8 mouse cellular contexts compared by ENCODE assay signal in the genomic region with DNA sequence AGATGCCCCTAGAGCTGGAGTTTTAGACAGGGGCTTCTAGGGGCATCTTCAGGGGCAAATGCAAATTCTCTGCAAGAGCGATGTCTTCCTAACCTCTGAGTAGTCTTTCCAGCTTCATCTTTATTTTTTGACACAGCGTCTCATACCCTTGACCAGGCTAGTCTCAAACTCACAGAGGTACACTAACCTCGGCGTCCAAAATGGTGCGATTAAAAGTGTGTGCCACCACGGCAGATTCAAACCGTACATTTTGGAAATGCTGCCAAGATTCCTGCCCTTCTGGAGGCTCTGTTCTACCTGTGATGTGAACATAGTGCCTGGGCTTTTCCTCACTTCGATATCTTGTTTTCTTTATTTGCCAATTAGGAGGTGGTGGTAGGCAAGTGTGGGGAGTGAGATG. TPM values are rescaled to one million over a fixed set of nuclear protein-coding genes. Genes with fewer than 3 reads are reported as not detected.
DNase-seq lines count a peak whose midpoint lies in the region; ATAC-seq lines count a peak whose summit lies in the region.
"Had no signal": no experiment of that assay in that cellular context is flagged by ENCODE, and none has a peak within 500 bp of the region (broad histone marks: within the 10 kb centered on the region; RNA-seq: fewer than 3 reads in every experiment).

No protein-coding gene starts in this region.

- H3K9me3 ChIP-seq in limb, embryonic 11.5 days (ENCODE audit: control insufficient read depth, low read length): peaks cover 4% of the 10 kb centered on the region; the same call in 1 of the 2 replicates
- H3K9me3 ChIP-seq in limb, embryonic 10.5 days (replicated peaks): peaks cover 9% of the 10 kb centered on the region; the same call in 1 of the 2 replicates
- H3K9me3 ChIP-seq in forebrain, embryonic 12.5 days: peaks cover 11% of the 10 kb centered on the region
- 0 out of 2 replicates have a peak, but pooled peaks cover 8% of the 10 kb centered on the region for H3K9me3 ChIP-seq in intestine, embryonic 16.5 days (ENCODE audit: control insufficient read depth, low read length)
- H3K9me3 ChIP-seq in neural tube, embryonic 13.5 days: no peaks in the 10 kb centered on the region

- WGBS in limb, embryonic 11.5 days: 94% methylated on average over 8 of the region's 8 CpGs
- 90% methylated on average over 8 of the region's 8 CpGs for WGBS in limb, embryonic 10.5 days
- WGBS in forebrain, embryonic 12.5 days: 92% methylated on average over 8 of the region's 8 CpGs
- 93% methylated on average over 8 of the region's 8 CpGs for WGBS in intestine, embryonic 16.5 days
- WGBS in neural tube, embryonic 13.5 days: 91% methylated on average over 8 of the region's 8 CpGs

- no peak overlapping the region for H3K27ac ChIP-seq in limb, embryonic 11.5 days (replicated peaks; ENCODE audit: low read depth, low read length)
- H3K27ac ChIP-seq in limb, embryonic 10.5 days: no peak overlapping the region
- no peak overlapping the region for H3K27ac ChIP-seq in forebrain, embryonic 12.5 days
- H3K27ac ChIP-seq in intestine, embryonic 16.5 days (ENCODE audit: low read length): no peak overlapping the region
- no peak overlapping the region for H3K27ac ChIP-seq in neural tube, embryonic 13.5 days (replicated peaks)

- H3K4me2 ChIP-seq in limb, embryonic 11.5 days (ENCODE audit: low read depth, severe bottlenecking): no peak overlapping the region
- no peak overlapping the region for H3K4me2 ChIP-seq in forebrain, embryonic 12.5 days
- no peak overlapping the region for H3K4me2 ChIP-seq in intestine, embryonic 16.5 days (ENCODE audit: low read depth, low read length)
- peak overlapping the region; percentile 84; the same call in 1 of the 2 replicates for H3K4me2 ChIP-seq in neural tube, embryonic 13.5 days

- DNase-seq in limb, embryonic 11.5 days (ENCODE audit: low spot score): no peak
- DNase-seq in limb, embryonic 10.5 days (ENCODE audit: low spot score): no peak
- DNase-seq in adipocyte (ENCODE audit: low spot score): no peak
- DNase-seq in left cerebral cortex, postnatal 10 days (ENCODE audit: extremely low spot score in 1 of 2, low spot score in 2 of 2): no peak

- peak; percentile 4; the same call in 1 of the 2 replicates for ATAC-seq in limb, embryonic 11.5 days (ENCODE audit: insufficient number of reproducible peaks, low FRiP score, low TSS enrichment, low read depth)
- peak; percentile 28; the same call in 1 of the 2 replicates for ATAC-seq in forebrain, embryonic 12.5 days (ENCODE audit: low FRiP score)
- ATAC-seq in intestine, embryonic 16.5 days: peak; percentile 29
- peak; percentile 20 for ATAC-seq in neural tube, embryonic 13.5 days (ENCODE audit: low read depth)

- H3K4me3 ChIP-seq in limb, embryonic 11.5 days (ENCODE audit: low read depth, low read length): no peak overlapping the region
- no peak overlapping the region for H3K4me3 ChIP-seq in limb, embryonic 10.5 days
- 0 out of 2 replicates have a peak overlapping the region, but pooled peaks have one; percentile 74 for H3K4me3 ChIP-seq in forebrain, embryonic 12.5 days (replicated peaks)
- no peak overlapping the region for H3K4me3 ChIP-seq in intestine, embryonic 16.5 days (ENCODE audit: low read length)
- no peak overlapping the region for H3K4me3 ChIP-seq in neural tube, embryonic 13.5 days

- intact Hi-C loops in left cerebral cortex, postnatal 10 days (cut with DNase I): no loop called here

- no peak overlapping the region for H3K9ac ChIP-seq in limb, embryonic 11.5 days (ENCODE audit: low read length)
- no peak overlapping the region for H3K9ac ChIP-seq in forebrain, embryonic 12.5 days
- H3K9ac ChIP-seq in intestine, embryonic 16.5 days (ENCODE audit: low read depth, low read length): no peak overlapping the region
- H3K9ac ChIP-seq in neural tube, embryonic 13.5 days: no peak overlapping the region

- peaks cover 6% of the 10 kb centered on the region; the same call in 1 of the 2 replicates for H3K4me1 ChIP-seq in limb, embryonic 11.5 days (ENCODE audit: control insufficient read depth, insufficient read depth, low read length)
- H3K4me1 ChIP-seq in limb, embryonic 10.5 days: peaks cover 16% of the 10 kb centered on the region
- peaks cover 20% of the 10 kb centered on the region for H3K4me1 ChIP-seq in forebrain, embryonic 12.5 days
- peaks cover 16% of the 10 kb centered on the region for H3K4me1 ChIP-seq in intestine, embryonic 16.5 days (ENCODE audit: control insufficient read depth, insufficient read depth, low read length)
- H3K4me1 ChIP-seq in neural tube, embryonic 13.5 days (replicated peaks): peaks cover 26% of the 10 kb centered on the region

- H3K27me3 ChIP-seq in limb, embryonic 11.5 days (ENCODE audit: control insufficient read depth, insufficient read depth, low read length): no peaks in the 10 kb centered on the region
- peaks cover 6% of the 10 kb centered on the region; the same call in 1 of the 2 replicates for H3K27me3 ChIP-seq in limb, embryonic 10.5 days (ENCODE audit: low read depth, poor library complexity, severe bottlenecking)
- H3K27me3 ChIP-seq in forebrain, embryonic 12.5 days: peaks cover 12% of the 10 kb centered on the region
- H3K27me3 ChIP-seq in intestine, embryonic 16.5 days (replicated peaks; ENCODE audit: control insufficient read depth, insufficient read depth, low read length): no peaks in the 10 kb centered on the region
- H3K27me3 ChIP-seq in neural tube, embryonic 13.5 days: 0 out of 2 replicates have a peak, but pooled peaks cover 4% of the 10 kb centered on the region

- H3K36me3 ChIP-seq in limb, embryonic 11.5 days (ENCODE audit: control insufficient read depth, insufficient read depth, low read length): no peaks in the 10 kb centered on the region
- peaks cover 13% of the 10 kb centered on the region for H3K36me3 ChIP-seq in limb, embryonic 10.5 days
- H3K36me3 ChIP-seq in forebrain, embryonic 12.5 days (replicated peaks): no peaks in the 10 kb centered on the region
- no peaks in the 10 kb centered on the region for H3K36me3 ChIP-seq in intestine, embryonic 16.5 days (ENCODE audit: control insufficient read depth, insufficient read depth, low read length)
- no peaks in the 10 kb centered on the region for H3K36me3 ChIP-seq in neural tube, embryonic 13.5 days

RNA-seq across cellular contexts. Expression of a gene that starts 0.6 kb away (rescaled TPM):
- 9.3 and 9.8 TPM in 2 replicates for polyA plus RNA-seq in limb, embryonic 11.5 days (2014; fragmentation: Nextera tagmentation; extraction: Ambion mirVana)
- 15.2 and 19.6 TPM in 2 replicates for polyA plus RNA-seq in limb, embryonic 10.5 days (2016; fragmentation: Nextera tagmentation; extraction: Ambion mirVana)
- 18.4 and 23.1 TPM in 2 replicates for polyA plus RNA-seq in forebrain, embryonic 12.5 days (2016; fragmentation: Nextera tagmentation; extraction: Ambion mirVana)
- polyA plus RNA-seq in intestine, embryonic 16.5 days (2015; fragmentation: Nextera tagmentation; extraction: Ambion mirVana): 10.8 and 11.0 TPM in 2 replicates
- 17.7 and 18.1 TPM in 2 replicates for polyA plus RNA-seq in neural tube, embryonic 13.5 days (2015; fragmentation: Nextera tagmentation; extraction: Ambion mirVana)
- total RNA-seq in left cerebral cortex, postnatal 10 days (2021): 10 to 100 TPM; 13.0 to 13.6 TPM

RNA-seq across cellular contexts. Expression of a gene that starts 0.9 kb away (rescaled TPM):
- polyA plus RNA-seq in limb, embryonic 11.5 days (2014; fragmentation: Nextera tagmentation; extraction: Ambion mirVana): 1.8 and 2.0 TPM in 2 replicates
- 1.1 and 2.2 TPM in 2 replicates for polyA plus RNA-seq in limb, embryonic 10.5 days (2016; fragmentation: Nextera tagmentation; extraction: Ambion mirVana)
- 1.1 and 1.8 TPM in 2 replicates for polyA plus RNA-seq in forebrain, embryonic 12.5 days (2016; fragmentation: Nextera tagmentation; extraction: Ambion mirVana)
- 1.5 and 2.1 TPM in 2 replicates for polyA plus RNA-seq in intestine, embryonic 16.5 days (2015; fragmentation: Nextera tagmentation; extraction: Ambion mirVana)
- 2.1 and 2.3 TPM in 2 replicates for polyA plus RNA-seq in neural tube, embryonic 13.5 days (2015; fragmentation: Nextera tagmentation; extraction: Ambion mirVana)
- 1 to 10 TPM; 1.5 to 3.1 TPM for total RNA-seq in left cerebral cortex, postnatal 10 days (2021)
- total RNA-seq: neutrophil, adult 5-6 weeks had no signal

RNA-seq across cellular contexts. Expression of a gene that starts 24.7 kb away (rescaled TPM):
- polyA plus RNA-seq in limb, embryonic 11.5 days (2014; fragmentation: Nextera tagmentation; extraction: Ambion mirVana): 8.7 and 8.9 TPM in 2 replicates
- 5.7 and 7.5 TPM in 2 replicates for polyA plus RNA-seq in limb, embryonic 10.5 days (2016; fragmentation: Nextera tagmentation; extraction: Ambion mirVana)
- 5.8 and 7.3 TPM in 2 replicates for polyA plus RNA-seq in forebrain, embryonic 12.5 days (2016; fragmentation: Nextera tagmentation; extraction: Ambion mirVana)
- polyA plus RNA-seq in intestine, embryonic 16.5 days (2015; fragmentation: Nextera tagmentation; extraction: Ambion mirVana): 7.3 and 7.5 TPM in 2 replicates
- polyA plus RNA-seq in neural tube, embryonic 13.5 days (2015; fragmentation: Nextera tagmentation; extraction: Ambion mirVana): 2.5 and 3.2 TPM in 2 replicates
- 1 to 10 TPM; 1.5 to 1.9 TPM for total RNA-seq in left cerebral cortex, postnatal 10 days (2021)
- total RNA-seq: neutrophil, adult 5-6 weeks had no signal

RNA-seq across cellular contexts. Expression of a gene that starts 30.0 kb away (rescaled TPM):
- 10.7 and 11.7 TPM in 2 replicates for polyA plus RNA-seq in limb, embryonic 11.5 days (2014; fragmentation: Nextera tagmentation; extraction: Ambion mirVana)
- 12.5 and 14.4 TPM in 2 replicates for polyA plus RNA-seq in limb, embryonic 10.5 days (2016; fragmentation: Nextera tagmentation; extraction: Ambion mirVana)
- polyA plus RNA-seq in forebrain, embryonic 12.5 days (2016; fragmentation: Nextera tagmentation; extraction: Ambion mirVana): 14.4 and 14.7 TPM in 2 replicates
- polyA plus RNA-seq in intestine, embryonic 16.5 days (2015; fragmentation: Nextera tagmentation; extraction: Ambion mirVana): 10.5 and 11.1 TPM in 2 replicates
- 21.7 and 22.2 TPM in 2 replicates for polyA plus RNA-seq in neural tube, embryonic 13.5 days (2015; fragmentation: Nextera tagmentation; extraction: Ambion mirVana)
- total RNA-seq in left cerebral cortex, postnatal 10 days (2021): 10 to 100 TPM; 22.6 to 23.1 TPM

RNA-seq across cellular contexts. Expression of a gene that starts 30.4 kb away (rescaled TPM):
- polyA plus RNA-seq in limb, embryonic 11.5 days (2014; fragmentation: Nextera tagmentation; extraction: Ambion mirVana): 179 and 183 TPM in 2 replicates
- 176 and 199 TPM in 2 replicates for polyA plus RNA-seq in limb, embryonic 10.5 days (2016; fragmentation: Nextera tagmentation; extraction: Ambion mirVana)
- polyA plus RNA-seq in forebrain, embryonic 12.5 days (2016; fragmentation: Nextera tagmentation; extraction: Ambion mirVana): 148 and 153 TPM in 2 replicates
- polyA plus RNA-seq in intestine, embryonic 16.5 days (2015; fragmentation: Nextera tagmentation; extraction: Ambion mirVana): 119 and 132 TPM in 2 replicates
- polyA plus RNA-seq in neural tube, embryonic 13.5 days (2015; fragmentation: Nextera tagmentation; extraction: Ambion mirVana): 108 and 118 TPM in 2 replicates
- 10 to 100 TPM; 99.2 to 99.9 TPM for total RNA-seq in left cerebral cortex, postnatal 10 days (2021)
